Mouse (Mus musculus): ENCODE results near the gene Tnpo1. TPM values are rescaled to one million over a fixed set of nuclear protein-coding genes. Genes with fewer than 3 reads are reported as not detected.

The Tnpo1 gene
- polyA plus RNA-seq, 1 experiment, result 44.1 TPM

DNA sequence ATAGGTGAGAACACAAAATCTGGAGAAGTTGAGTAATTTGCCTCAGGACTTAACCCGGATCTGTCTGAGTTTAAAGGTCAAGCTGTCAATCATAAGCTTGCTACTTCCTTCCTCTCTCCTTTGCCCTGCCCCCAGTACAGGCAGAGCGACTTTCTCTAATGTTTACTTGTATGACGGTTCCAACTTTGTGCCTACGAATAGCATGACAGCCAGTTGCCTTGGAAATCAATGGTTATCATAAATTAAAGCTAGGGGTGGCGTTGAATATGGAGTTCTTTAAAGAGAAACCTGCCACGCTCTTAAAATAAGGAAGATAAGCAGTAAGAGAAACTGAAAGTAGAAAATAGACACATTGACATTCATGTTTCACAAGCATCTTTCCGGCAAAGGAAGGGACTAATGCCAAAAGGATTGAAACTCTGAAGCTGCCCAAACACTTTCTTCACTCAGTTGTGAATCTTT is 18.5 kb upstream of the Tnpo1 start:
- no peak for TF ChIP-seq FOSL1 (IDR thresholded peaks at IDR 0.05; ENCODE audit: insufficient read depth, low read length, poor library complexity, severe bottlenecking)
- TF ChIP-seq USF1 (IDR thresholded peaks at IDR 0.05; ENCODE audit: low read depth), result no peak
- no peak for TF ChIP-seq CTCF (IDR thresholded peaks at IDR 0.05; ENCODE audit: control insufficient read depth, insufficient read depth, insufficient read length)
- no peak for TF ChIP-seq MYOG (IDR thresholded peaks at IDR 0.05; ENCODE audit: control insufficient read depth, extremely low read depth, insufficient read length)
- TF ChIP-seq MYOD1 (IDR thresholded peaks at IDR 0.05; ENCODE audit: control insufficient read depth, insufficient read length, low read depth), result no peak
- TF ChIP-seq CEBPB (IDR thresholded peaks at IDR 0.05; ENCODE audit: low read depth), result no peak
- TF ChIP-seq MAX (IDR thresholded peaks at IDR 0.05), result no peak
- Histone ChIP-seq H3K79me2 (ENCODE audit: control insufficient read depth, insufficient read depth) (no peaks in the 10 kb centered on the region), H3K4me3 (ENCODE audit: insufficient read depth, poor library complexity, severe bottlenecking) (no peak overlapping the region), H3K79me3 (ENCODE audit: low read depth) (no peaks in the 10 kb centered on the region), H3K36me3 (ENCODE audit: control insufficient read depth, insufficient read depth) (no peaks in the 10 kb centered on the region), H3ac (ENCODE audit: control insufficient read depth, insufficient read length, low read depth) (no peak overlapping the region), H3K27me3 (ENCODE audit: control insufficient read depth, insufficient read depth, insufficient read length) (no peaks in the 10 kb centered on the region)

GRCm38 (mm10) chr13:98942360-98942759 is 16.2 kb upstream of the Tnpo1 start:
- TF ChIP-seq CTCF (IDR thresholded peaks at IDR 0.05; ENCODE audit: control insufficient read depth, insufficient read depth, insufficient read length) (no peak), FOSL1 (IDR thresholded peaks at IDR 0.05; ENCODE audit: insufficient read depth, low read length, poor library complexity, severe bottlenecking) (no peak), USF1 (IDR thresholded peaks at IDR 0.05; ENCODE audit: low read depth) (no peak), CEBPB (IDR thresholded peaks at IDR 0.05; ENCODE audit: low read depth) (no peak), MYOD1 (IDR thresholded peaks at IDR 0.05; ENCODE audit: control insufficient read depth, insufficient read length, low read depth) (no peak), MYOG (IDR thresholded peaks at IDR 0.05; ENCODE audit: control insufficient read depth, extremely low read depth, insufficient read length) (no peak), MAX (IDR thresholded peaks at IDR 0.05) (no peak)
- no peaks in the 10 kb centered on the region for H3K36me3 ChIP-seq (ENCODE audit: control insufficient read depth, insufficient read depth)

GRCm38 (mm10) chr13:98941829-98942343 is 15.7 kb upstream of the Tnpo1 start:
- no peak overlapping the region for H3ac ChIP-seq (ENCODE audit: control insufficient read depth, insufficient read length, low read depth)
- no peak for TF ChIP-seq CTCF (IDR thresholded peaks at IDR 0.05; ENCODE audit: control insufficient read depth, insufficient read depth, insufficient read length)
- TF ChIP-seq MAX (IDR thresholded peaks at IDR 0.05), result no peak
- no peak for TF ChIP-seq CEBPB (IDR thresholded peaks at IDR 0.05; ENCODE audit: low read depth)
- no peak for TF ChIP-seq FOSL1 (IDR thresholded peaks at IDR 0.05; ENCODE audit: insufficient read depth, low read length, poor library complexity, severe bottlenecking)
- TF ChIP-seq MYOG (IDR thresholded peaks at IDR 0.05; ENCODE audit: control insufficient read depth, extremely low read depth, insufficient read length), result no peak
- TF ChIP-seq MYOD1 (IDR thresholded peaks at IDR 0.05; ENCODE audit: control insufficient read depth, insufficient read length, low read depth), result no peak
- TF ChIP-seq USF1 (IDR thresholded peaks at IDR 0.05; ENCODE audit: low read depth), result no peak
- H3K36me3 ChIP-seq (ENCODE audit: control insufficient read depth, insufficient read depth), result no peaks in the 10 kb centered on the region
- H3K79me2 ChIP-seq (ENCODE audit: control insufficient read depth, insufficient read depth), result no peaks in the 10 kb centered on the region
- no peaks in the 10 kb centered on the region for H3K27me3 ChIP-seq (ENCODE audit: control insufficient read depth, insufficient read depth, insufficient read length)
- no peak overlapping the region for H3K4me3 ChIP-seq (ENCODE audit: insufficient read depth, poor library complexity, severe bottlenecking)
- H3K79me3 ChIP-seq (ENCODE audit: low read depth), result no peaks in the 10 kb centered on the region

More at GRCm38 (mm10) chr13:98942360-98942759, 16.2 kb upstream of the Tnpo1 start:
- H3K27me3 ChIP-seq (ENCODE audit: control insufficient read depth, insufficient read depth, insufficient read length), result no peaks in the 10 kb centered on the region
- no peak overlapping the region for H3ac ChIP-seq (ENCODE audit: control insufficient read depth, insufficient read length, low read depth)
- H3K4me3 ChIP-seq (ENCODE audit: insufficient read depth, poor library complexity, severe bottlenecking), result no peak overlapping the region
- no peaks in the 10 kb centered on the region for H3K79me3 ChIP-seq (ENCODE audit: low read depth)
- H3K79me2 ChIP-seq (ENCODE audit: control insufficient read depth, insufficient read depth), result no peaks in the 10 kb centered on the region

- Histone ChIP-seq H3K36me3 (ENCODE audit: control insufficient read depth, insufficient read depth) (no peaks in the 10 kb centered on the region), H3K79me3 (ENCODE audit: low read depth) (no peaks in the 10 kb centered on the region), H3K27me3 (ENCODE audit: control insufficient read depth, insufficient read depth, insufficient read length) (no peaks in the 10 kb centered on the region), H3K4me3 (ENCODE audit: insufficient read depth, poor library complexity, severe bottlenecking) (no peak overlapping the region), H3ac (ENCODE audit: control insufficient read depth, insufficient read length, low read depth) (no peak overlapping the region), H3K79me2 (ENCODE audit: control insufficient read depth, insufficient read depth) (no peaks in the 10 kb centered on the region)
- TF ChIP-seq FOSL1 (IDR thresholded peaks at IDR 0.05; ENCODE audit: insufficient read depth, low read length, poor library complexity, severe bottlenecking) (no peak), MYOG (IDR thresholded peaks at IDR 0.05; ENCODE audit: control insufficient read depth, extremely low read depth, insufficient read length) (no peak), MYOD1 (IDR thresholded peaks at IDR 0.05; ENCODE audit: control insufficient read depth, insufficient read length, low read depth) (no peak), CTCF (IDR thresholded peaks at IDR 0.05; ENCODE audit: control insufficient read depth, insufficient read depth, insufficient read length) (no peak), CEBPB (IDR thresholded peaks at IDR 0.05; ENCODE audit: low read depth) (no peak), MAX (IDR thresholded peaks at IDR 0.05) (no peak), USF1 (IDR thresholded peaks at IDR 0.05; ENCODE audit: low read depth) (no peak)
Observed at GRCm38 (mm10) chr13:98937108-98937507, 10.9 kb upstream of the Tnpo1 start.

GRCm38 (mm10) chr13:98928908-98929307 is 2.7 kb upstream of the Tnpo1 start:
- Histone ChIP-seq H3K27me3 (ENCODE audit: control insufficient read depth, insufficient read depth, insufficient read length) (no peaks in the 10 kb centered on the region), H3ac (ENCODE audit: control insufficient read depth, insufficient read length, low read depth) (no peak overlapping the region), H3K4me3 (ENCODE audit: insufficient read depth, poor library complexity, severe bottlenecking) (no peak overlapping the region), H3K36me3 (ENCODE audit: control insufficient read depth, insufficient read depth) (no peaks in the 10 kb centered on the region), H3K79me3 (ENCODE audit: low read depth) (peaks cover 20% of the 10 kb centered on the region), H3K79me2 (ENCODE audit: control insufficient read depth, insufficient read depth) (peaks cover 22% of the 10 kb centered on the region)
- TF ChIP-seq CTCF (IDR thresholded peaks at IDR 0.05; ENCODE audit: control insufficient read depth, insufficient read depth, insufficient read length) (no peak), CEBPB (IDR thresholded peaks at IDR 0.05; ENCODE audit: low read depth) (no peak), MYOD1 (IDR thresholded peaks at IDR 0.05; ENCODE audit: control insufficient read depth, insufficient read length, low read depth) (no peak), FOSL1 (IDR thresholded peaks at IDR 0.05; ENCODE audit: insufficient read depth, low read length, poor library complexity, severe bottlenecking) (no peak), MAX (IDR thresholded peaks at IDR 0.05) (no peak), MYOG (IDR thresholded peaks at IDR 0.05; ENCODE audit: control insufficient read depth, extremely low read depth, insufficient read length) (no peak), USF1 (IDR thresholded peaks at IDR 0.05; ENCODE audit: low read depth) (no peak)
